Mouse (Mus musculus) liver, adult (tissue): ENCODE measurements around the gene Ogfod3.

ENCODE experiments used
- GATA4 ChIP-seq: IDR thresholded peaks from 2 replicates; pipeline ENCODE4 v1.6.1; 2014; ENCODE audit warnings: mild to moderate bottlenecking, low read length; ENCODE audit not compliant: insufficient replicate concordance

The Ogfod3 gene

GRCm38 (mm10) chr11:121160636-121161346, 43.7 kb downstream of the Ogfod3 start:
- no peak for TF ChIP-seq GATA4

GRCm38 (mm10) chr11:121159971-121160370, 44.5 kb downstream of the Ogfod3 start, which contains the start of gene Uts2r:
TSS of gene Uts2r (plus strand) at chr11:121160271.
- no peak for TF ChIP-seq GATA4

DNA sequence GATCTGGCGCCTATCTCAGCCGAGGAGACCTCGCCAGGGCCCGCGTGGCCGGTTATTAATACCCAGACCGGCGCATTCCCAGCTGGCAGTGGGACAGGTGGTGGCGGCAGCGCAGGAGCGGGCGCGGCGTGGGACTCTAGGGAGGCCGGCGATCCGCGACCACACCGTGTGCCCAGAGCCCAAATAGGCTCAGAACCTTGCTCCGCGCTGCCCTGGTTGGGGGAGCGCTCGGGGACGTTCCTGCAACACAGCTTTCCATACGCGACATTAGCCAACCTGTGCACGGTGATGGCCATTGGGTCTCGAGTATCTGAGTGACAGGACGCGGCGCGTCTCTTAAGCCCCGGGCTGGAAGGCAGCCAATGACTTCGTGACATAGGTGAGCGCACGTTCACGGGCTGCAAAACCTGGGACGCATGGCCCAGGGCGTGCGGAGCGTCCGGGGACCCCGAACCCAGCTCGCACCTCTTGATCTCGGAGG, 48.1 kb downstream of the Ogfod3 start:
- TF ChIP-seq GATA4: no peak

GRCm38 (mm10) chr11:121154203-121154602, 50.3 kb downstream of the Ogfod3 start:
- TF ChIP-seq GATA4: no peak

- no peak for TF ChIP-seq GATA4
Observed at GRCm38 (mm10) chr11:121148193-121148592, 56.3 kb downstream of the Ogfod3 start.

DNA sequence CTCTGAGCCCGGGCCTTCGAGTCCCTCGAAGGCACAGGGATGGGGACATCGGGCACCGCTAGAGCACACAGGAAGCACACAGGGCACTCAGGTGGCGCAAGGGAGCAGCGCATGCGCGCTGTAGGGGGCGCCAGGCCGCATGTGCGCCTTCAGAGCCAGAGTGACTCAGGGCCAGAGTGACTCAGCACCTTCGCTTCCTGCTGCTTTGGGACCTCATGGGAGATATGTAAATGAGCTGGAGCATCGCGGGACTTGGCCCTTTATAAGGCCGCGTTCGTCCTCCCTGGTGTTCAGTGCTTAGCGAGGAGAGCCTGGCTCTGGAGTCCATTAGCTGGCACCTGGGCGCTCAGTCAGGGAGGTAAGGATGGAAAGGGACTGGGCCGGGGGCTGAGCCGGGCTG, 58.6 kb downstream of the Ogfod3 start, which contains the start of gene Tex19.1:
TSS of gene Tex19.1 (plus strand) at position 279 of the 400 bp plus-strand sequence.
- TF ChIP-seq GATA4: no peak

DNA sequence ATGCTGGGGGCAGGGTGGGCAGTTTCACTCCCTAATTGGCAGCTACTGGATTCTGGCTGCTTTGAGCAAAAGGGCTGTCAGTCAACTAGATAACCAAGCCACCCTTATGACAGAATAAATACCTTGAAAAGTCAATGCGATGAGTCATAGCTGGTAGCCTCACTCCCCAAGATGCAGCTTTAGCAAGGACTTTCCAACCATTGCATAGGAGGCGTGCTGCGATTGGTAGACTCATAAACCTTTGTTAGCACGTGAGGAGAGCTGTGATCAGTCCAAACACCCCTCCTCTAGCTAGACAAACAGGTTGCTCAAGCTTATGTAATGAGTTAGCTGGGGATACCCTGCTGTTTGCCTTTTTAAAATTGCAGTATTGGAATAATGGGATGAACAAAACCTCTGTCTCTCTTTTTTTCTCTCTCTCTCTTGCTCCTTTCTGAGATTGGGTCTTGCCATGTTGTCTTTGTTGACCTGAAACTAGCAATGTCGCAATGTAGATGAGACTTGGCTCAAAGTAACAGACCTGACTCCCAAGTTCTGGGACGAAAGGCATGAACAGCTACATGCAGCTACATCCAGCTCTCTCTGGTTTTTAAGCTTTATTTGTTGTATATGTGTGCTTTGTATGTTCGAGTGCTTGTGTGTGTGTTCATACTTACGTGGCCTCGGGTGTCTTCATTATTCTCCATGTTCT, 61.0 kb downstream of the Ogfod3 start:
- no peak for TF ChIP-seq GATA4

GRCm38 (mm10) chr11:121138732-121139131, 65.8 kb downstream of the Ogfod3 start:
- TF ChIP-seq GATA4: no peak

DNA sequence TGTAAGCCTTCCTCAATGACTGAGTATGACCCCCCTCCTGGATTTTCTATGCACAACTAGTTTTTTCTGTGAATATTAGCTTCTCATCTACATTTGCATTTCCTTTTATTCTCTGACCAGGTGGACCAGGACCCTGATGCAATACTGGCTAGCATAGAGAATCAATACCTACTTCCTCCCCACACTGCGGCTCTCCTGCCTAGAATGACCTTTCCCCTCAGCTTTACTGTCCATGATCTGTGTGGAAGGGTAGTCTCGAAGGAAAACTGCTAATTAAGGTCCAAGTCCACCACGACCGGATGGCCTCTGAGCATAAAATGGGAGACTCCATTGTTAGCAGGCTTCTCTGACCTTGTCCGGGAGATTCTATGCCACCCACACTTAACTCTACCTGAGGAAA, 66.8 kb downstream of the Ogfod3 start:
- TF ChIP-seq GATA4: no peak

- TF ChIP-seq GATA4: no peak
Observed at GRCm38 (mm10) chr11:121134600-121134999, 69.9 kb downstream of the Ogfod3 start.

GRCm38 (mm10) chr11:121129616-121130015, 74.9 kb downstream of the Ogfod3 start:
- TF ChIP-seq GATA4: no peak
